Mouse (Mus musculus): Measurements from ENCODE around the gene Ssh1. TPM values are rescaled to one million over a fixed set of nuclear protein-coding genes. Genes with fewer than 3 reads are reported as not detected.

Ssh1 gene
- polyA plus RNA-seq, 1 experiment from 2014 or later = 4.3 TPM

- Histone ChIP-seq H3K9ac (replicated peaks) (no peak overlapping the region), H3K4me1 (ENCODE audit: insufficient read depth) (peaks cover 9% of the 10 kb centered on the region; the same call in 1 of the 2 replicates)
- 70% methylated on average over 3 of the region's 3 CpGs for WGBS (ENCODE audit: insufficient replicate concordance)
These were observed 38.6 kb upstream of the Ssh1 start for GRCm38 (mm10) chr5:114032161-114032763.

GRCm38 (mm10) chr5:114030652-114031051, 37.0 kb upstream of the Ssh1 start:
- H3K9ac ChIP-seq (replicated peaks) = no peak overlapping the region
- H3K27ac ChIP-seq (ENCODE audit: low read depth) = no peak overlapping the region
- TF ChIP-seq EP300 (IDR thresholded peaks at IDR 0.05; ENCODE audit: low read depth) (no peak), CTCF (IDR thresholded peaks at IDR 0.05; ENCODE audit: low read depth) (peak; percentile 20; the same call in 1 of the 2 replicates)

More at GRCm38 (mm10) chr5:114032161-114032763, 38.6 kb upstream of the Ssh1 start:
- no peak for ATAC-seq
- H3K9me3 ChIP-seq (ENCODE audit: low read length) = no peaks in the 10 kb centered on the region; the same call in 1 of the 2 replicates
- H3K4me3 ChIP-seq (ENCODE audit: low read depth, low read length) = no peak overlapping the region
- TF ChIP-seq CTCF (IDR thresholded peaks at IDR 0.05; ENCODE audit: low read depth) = no peak
- no peak for TF ChIP-seq EP300 (IDR thresholded peaks at IDR 0.05; ENCODE audit: low read depth)
- no peak for DNase-seq
- H3K27me3 ChIP-seq (ENCODE audit: insufficient read depth, low read length) = no peaks in the 10 kb centered on the region
- H3K36me3 ChIP-seq (replicated peaks; ENCODE audit: insufficient read depth, low read length) = no peaks in the 10 kb centered on the region
- H3K27ac ChIP-seq (ENCODE audit: low read depth) = no peak overlapping the region
- H3K4me2 ChIP-seq (ENCODE audit: low read depth, low read length) = no peak overlapping the region

GRCm38 (mm10) chr5:114028111-114028510, 34.4 kb upstream of the Ssh1 start:
- ATAC-seq (peak; percentile 77), DNase-seq (peak; percentile 53)
- Histone ChIP-seq H3K27ac (ENCODE audit: low read depth) (no peak overlapping the region), H3K4me3 (ENCODE audit: low read depth, low read length) (no peak overlapping the region), H3K4me2 (ENCODE audit: low read depth, low read length) (no peak overlapping the region), H3K9ac (replicated peaks) (no peak overlapping the region), H3K36me3 (replicated peaks; ENCODE audit: insufficient read depth, low read length) (no peaks in the 10 kb centered on the region), H3K4me1 (ENCODE audit: insufficient read depth) (peaks cover 11% of the 10 kb centered on the region; the same call in 1 of the 2 replicates), H3K27me3 (ENCODE audit: insufficient read depth, low read length) (no peaks in the 10 kb centered on the region), H3K9me3 (ENCODE audit: low read length) (no peaks in the 10 kb centered on the region; the same call in 1 of the 2 replicates)
- WGBS (ENCODE audit: insufficient replicate concordance) = 66% methylated on average over 12 of the region's 12 CpGs
- no peak for TF ChIP-seq EP300 (IDR thresholded peaks at IDR 0.05; ENCODE audit: low read depth)
- no peak for TF ChIP-seq CTCF (IDR thresholded peaks at IDR 0.05; ENCODE audit: low read depth)

More at GRCm38 (mm10) chr5:114030652-114031051, 37.0 kb upstream of the Ssh1 start:
- Histone ChIP-seq H3K27me3 (ENCODE audit: insufficient read depth, low read length) (no peaks in the 10 kb centered on the region), H3K36me3 (replicated peaks; ENCODE audit: insufficient read depth, low read length) (no peaks in the 10 kb centered on the region), H3K4me1 (ENCODE audit: insufficient read depth) (peaks cover 11% of the 10 kb centered on the region; the same call in 1 of the 2 replicates), H3K4me3 (ENCODE audit: low read depth, low read length) (no peak overlapping the region), H3K4me2 (ENCODE audit: low read depth, low read length) (no peak overlapping the region), H3K9me3 (ENCODE audit: low read length) (no peaks in the 10 kb centered on the region; the same call in 1 of the 2 replicates)
- ATAC-seq (no peak), DNase-seq (no peak)
- WGBS (ENCODE audit: insufficient replicate concordance) = 83% methylated on average over 12 of the region's 12 CpGs

- Histone ChIP-seq H3K4me1 (ENCODE audit: insufficient read depth) (peaks cover 11% of the 10 kb centered on the region; the same call in 1 of the 2 replicates), H3K36me3 (replicated peaks; ENCODE audit: insufficient read depth, low read length) (no peaks in the 10 kb centered on the region), H3K27me3 (ENCODE audit: insufficient read depth, low read length) (no peaks in the 10 kb centered on the region), H3K27ac (ENCODE audit: low read depth) (no peak overlapping the region), H3K4me2 (ENCODE audit: low read depth, low read length) (no peak overlapping the region; the same call in 1 of the 2 replicates), H3K9ac (replicated peaks) (no peak overlapping the region), H3K4me3 (ENCODE audit: low read depth, low read length) (no peak overlapping the region), H3K9me3 (ENCODE audit: low read length) (no peaks in the 10 kb centered on the region; the same call in 1 of the 2 replicates)
- no peak for ATAC-seq
- no peak for TF ChIP-seq CTCF (IDR thresholded peaks at IDR 0.05; ENCODE audit: low read depth)
- no peak for TF ChIP-seq EP300 (IDR thresholded peaks at IDR 0.05; ENCODE audit: low read depth)
- 66% methylated on average over 12 of the region's 12 CpGs for WGBS (ENCODE audit: insufficient replicate concordance)
- DNase-seq = no peak
These were observed 33.7 kb upstream of the Ssh1 start for GRCm38 (mm10) chr5:114027217-114027944.

- no peaks in the 10 kb centered on the region for H3K36me3 ChIP-seq (replicated peaks; ENCODE audit: insufficient read depth, low read length)
- H3K27me3 ChIP-seq (ENCODE audit: insufficient read depth, low read length) = no peaks in the 10 kb centered on the region
- H3K4me3 ChIP-seq (ENCODE audit: low read depth, low read length) = no peak overlapping the region
- no peak for ATAC-seq
- TF ChIP-seq EP300 (IDR thresholded peaks at IDR 0.05; ENCODE audit: low read depth) = no peak
- TF ChIP-seq CTCF (IDR thresholded peaks at IDR 0.05; ENCODE audit: low read depth) = no peak
- no peak overlapping the region for H3K9ac ChIP-seq (replicated peaks)
- peaks cover 11% of the 10 kb centered on the region; the same call in 1 of the 2 replicates for H3K4me1 ChIP-seq (ENCODE audit: insufficient read depth)
- peak; percentile 44 for DNase-seq
- H3K9me3 ChIP-seq (ENCODE audit: low read length) = no peaks in the 10 kb centered on the region
- WGBS (ENCODE audit: insufficient replicate concordance) = 10% methylated on average over 10 of the region's 10 CpGs
- no peak overlapping the region for H3K27ac ChIP-seq (ENCODE audit: low read depth)
- no peak overlapping the region for H3K4me2 ChIP-seq (ENCODE audit: low read depth, low read length)
These were observed 31.2 kb upstream of the Ssh1 start for GRCm38 (mm10) chr5:114024885-114025284.

- no peak overlapping the region for H3K27ac ChIP-seq (ENCODE audit: low read depth)
- H3K4me1 ChIP-seq (ENCODE audit: insufficient read depth) = peaks cover 11% of the 10 kb centered on the region; the same call in 1 of the 2 replicates
- no peaks in the 10 kb centered on the region for H3K27me3 ChIP-seq (ENCODE audit: insufficient read depth, low read length)
- no peaks in the 10 kb centered on the region for H3K36me3 ChIP-seq (replicated peaks; ENCODE audit: insufficient read depth, low read length)
- H3K9ac ChIP-seq (replicated peaks) = no peak overlapping the region
- ATAC-seq = no peak
- H3K9me3 ChIP-seq (ENCODE audit: low read length) = no peaks in the 10 kb centered on the region
- no peak overlapping the region for H3K4me2 ChIP-seq (ENCODE audit: low read depth, low read length)
- no peak for DNase-seq
- WGBS (ENCODE audit: insufficient replicate concordance) = 51% methylated on average over 6 of the region's 6 CpGs
- TF ChIP-seq EP300 (IDR thresholded peaks at IDR 0.05; ENCODE audit: low read depth) = no peak
- no peak for TF ChIP-seq CTCF (IDR thresholded peaks at IDR 0.05; ENCODE audit: low read depth)
- no peak overlapping the region for H3K4me3 ChIP-seq (ENCODE audit: low read depth, low read length)
These were observed 30.7 kb upstream of the Ssh1 start for GRCm38 (mm10) chr5:114024390-114024789.

All from liver, postnatal 0 days (tissue).